In genomic region chr3:109164644-109165043, GRCm38 (mm10) we compare ENCODE assay signal across 18 mouse cellular contexts. TPM values are rescaled to one million over a fixed set of nuclear protein-coding genes. Genes with fewer than 3 reads are reported as not detected.
A peak's percentile ranks its signal among the peaks of the same experiment; 100 is the strongest.
DNase-seq lines count a peak whose midpoint lies in the region; ATAC-seq and TF ChIP-seq lines count a peak whose summit lies in the region.
"Had no signal": no experiment of that assay in that cellular context is flagged by ENCODE, and none has a peak within 500 bp of the region (broad histone marks: within the 10 kb centered on the region; RNA-seq: fewer than 3 reads in every experiment).

No protein-coding gene starts in this region.

- CTCF ChIA-PET in Patski (lab: Charles Lee): interaction anchor here (0.7 to 1.7 kb wide), 9 partner anchors 11 to 333 kb away, joined by 3 to 11 read pairs (median 3); no protein-coding TSS in a partner anchor

- in situ Hi-C loops in Patski (cut with MboI; ENCODE audit: low pct_unique_long_range_greater_than_20kb): no loop called here

- WGBS in heart, embryonic 11.5 days (ENCODE audit: insufficient replicate concordance): 64% methylated on average over 1 of the region's 1 CpGs
- 82% methylated on average over 1 of the region's 1 CpGs for WGBS in heart, embryonic 10.5 days
- WGBS in stomach, embryonic 16.5 days: 88% methylated on average over 1 of the region's 1 CpGs

- DNase-seq in heart, embryonic 10.5 days (ENCODE audit: low spot score): no peak
- peak; percentile 75 for DNase-seq in 3134 (ENCODE audit: extremely low read depth, insufficient read length, low spot score)
- peak; percentile 56 for DNase-seq in Patski (ENCODE audit: low read depth, low spot score)
- DNase-seq in ovary, adult 18-20 months (ENCODE audit: low spot score): no peak
- no peak for DNase-seq in neural tube, embryonic 10.5 days (ENCODE audit: extremely low spot score, low spot score)
- DNase-seq: adrenal gland, postnatal 10 days; cerebellum, adult 18-20 months; cerebellum, adult 9-11 months; cerebellum, postnatal 36 days; gastrocnemius, postnatal 36 days; heart, postnatal 36 days had no signal

- H3K4me2 ChIP-seq in heart, embryonic 11.5 days: no peak overlapping the region
- H3K4me2 ChIP-seq in stomach, embryonic 16.5 days (ENCODE audit: low read depth, low read length): no peak overlapping the region
- H3K4me2 ChIP-seq: embryonic facial prominence, embryonic 13.5 days; heart, embryonic 12.5 days had no signal

- POLR2A ChIA-PET in Patski (lab: Charles Lee): no interaction called here

- no peak for ATAC-seq in heart, embryonic 11.5 days (replicated peaks; ENCODE audit: insufficient number of reproducible peaks, low FRiP score, low TSS enrichment)
- ATAC-seq in Patski: peak; percentile 78
- peak; percentile 47; the same call in 1 of the 2 replicates for ATAC-seq in stomach, embryonic 16.5 days (ENCODE audit: insufficient read depth, low FRiP score)
- ATAC-seq: forebrain, embryonic 14.5 days had no signal

- H3K4me1 ChIP-seq in heart, embryonic 11.5 days (ENCODE audit: control insufficient read depth, insufficient read depth, low read length): peaks cover 4% of the 10 kb centered on the region; the same call in 1 of the 2 replicates
- H3K4me1 ChIP-seq in heart, embryonic 10.5 days: no peaks in the 10 kb centered on the region
- no peaks in the 10 kb centered on the region for H3K4me1 ChIP-seq in stomach, embryonic 16.5 days (ENCODE audit: control insufficient read depth, insufficient read depth, low read length)
- H3K4me1 ChIP-seq: embryonic facial prominence, embryonic 13.5 days had no signal

- no peak overlapping the region for H3K4me3 ChIP-seq in heart, embryonic 11.5 days (ENCODE audit: low read depth, low read length)
- no peak overlapping the region for H3K4me3 ChIP-seq in heart, embryonic 10.5 days
- no peak overlapping the region for H3K4me3 ChIP-seq in stomach, embryonic 16.5 days (replicated peaks; ENCODE audit: low read length)
- H3K4me3 ChIP-seq: embryonic facial prominence, embryonic 13.5 days; forebrain, embryonic 10.5 days; heart, embryonic 12.5 days had no signal

- peak overlapping the region; percentile 41; the same call in 1 of the 2 replicates for H3K27ac ChIP-seq in heart, embryonic 11.5 days (ENCODE audit: low read depth, low read length)
- H3K27ac ChIP-seq in heart, embryonic 10.5 days: no peak overlapping the region
- no peak overlapping the region for H3K27ac ChIP-seq in stomach, embryonic 16.5 days (ENCODE audit: low read length)
- H3K27ac ChIP-seq: embryonic facial prominence, embryonic 13.5 days; forebrain, embryonic 10.5 days had no signal

- H3K9me3 ChIP-seq in heart, embryonic 11.5 days (replicated peaks; ENCODE audit: control insufficient read depth, low read length): no peaks in the 10 kb centered on the region
- H3K9me3 ChIP-seq in heart, embryonic 10.5 days: no peaks in the 10 kb centered on the region
- no peaks in the 10 kb centered on the region for H3K9me3 ChIP-seq in stomach, embryonic 16.5 days (replicated peaks; ENCODE audit: control insufficient read depth, low read length)
- H3K9me3 ChIP-seq: embryonic facial prominence, embryonic 13.5 days; forebrain, embryonic 10.5 days; heart, embryonic 12.5 days had no signal

- H3K9ac ChIP-seq in heart, embryonic 11.5 days (ENCODE audit: low read depth, low read length): no peak overlapping the region
- H3K9ac ChIP-seq in stomach, embryonic 16.5 days (ENCODE audit: low read length): no peak overlapping the region
- H3K9ac ChIP-seq: embryonic facial prominence, embryonic 13.5 days; heart, embryonic 12.5 days had no signal

- H3K27me3 ChIP-seq in heart, embryonic 11.5 days (ENCODE audit: control insufficient read depth, insufficient read depth, low read length): no peaks in the 10 kb centered on the region
- H3K27me3 ChIP-seq in heart, embryonic 10.5 days (ENCODE audit: insufficient read depth, poor library complexity, severe bottlenecking): no peaks in the 10 kb centered on the region
- no peaks in the 10 kb centered on the region for H3K27me3 ChIP-seq in Patski
- H3K27me3 ChIP-seq in stomach, embryonic 16.5 days (ENCODE audit: control insufficient read depth, insufficient read depth, low read length): no peaks in the 10 kb centered on the region
- H3K27me3 ChIP-seq: CH12.LX; embryonic facial prominence, embryonic 13.5 days; heart, embryonic 12.5 days had no signal

- no peak for TF ChIP-seq CTCF in Patski (IDR thresholded peaks at IDR 0.05)

- H3K36me3 ChIP-seq in heart, embryonic 11.5 days (ENCODE audit: control insufficient read depth, insufficient read depth, low read length): peaks cover 7% of the 10 kb centered on the region; the same call in 1 of the 2 replicates
- peaks cover 56% of the 10 kb centered on the region for H3K36me3 ChIP-seq in heart, embryonic 10.5 days
- peaks cover 3% of the 10 kb centered on the region; the same call in 1 of the 2 replicates for H3K36me3 ChIP-seq in stomach, embryonic 16.5 days (ENCODE audit: control insufficient read depth, insufficient read depth, low read length)

RNA-seq across cellular contexts. Expression of gene Slc25a24, which starts 41.7 kb away (rescaled TPM):
- 38.1 and 50.5 TPM in 2 replicates for polyA plus RNA-seq in heart, embryonic 11.5 days (2014; fragmentation: Nextera tagmentation; extraction: Ambion mirVana)
- polyA plus RNA-seq in heart, embryonic 10.5 days (2016; fragmentation: Nextera tagmentation; extraction: Ambion mirVana): 40.4 and 42.5 TPM in 2 replicates
- polyA plus RNA-seq in Patski (2021): 71.9 TPM
- polyA plus RNA-seq in stomach, embryonic 16.5 days (2015; fragmentation: Nextera tagmentation; extraction: Ambion mirVana): 45.2 and 48.3 TPM in 2 replicates

Comparison
In these comparisons a context has a peak if more than half of its experiments do, and no peak if none do; other contexts are left out.
1. DNase-seq: peak in 3134 (single experiment) and Patski (single experiment); none in heart, embryonic 10.5 days (single experiment), ovary, adult 18-20 months (single experiment) and neural tube, embryonic 10.5 days (single experiment).